Mouse (Mus musculus) G1E (cell line): ENCODE measurements around the gene Lmtk3. TPM values are rescaled to one million over a fixed set of nuclear protein-coding genes. Genes with fewer than 3 reads are reported as not detected.

Experiments used
- ATAC-seq: 2 replicates; pipeline ENCODE4 v1.8.0; 2016; ENCODE audit warnings: mild to moderate bottlenecking; ENCODE audit not compliant: insufficient number of reproducible peaks, poor library complexity, low FRiP score, severe bottlenecking; ENCODE audit errors: extremely low read depth
- DNase-seq: peaks from one replicate; pipeline ENCODE4 v3.0.0; 2012; ENCODE audit warnings: low spot score
- H3K27me3 ChIP-seq: 2 replicates; pipeline ENCODE4 v1.6.1; 2012; ENCODE audit warnings: mild to moderate bottlenecking, low read length, inconsistent platforms; ENCODE audit not compliant: insufficient read depth
- H3K36me3 ChIP-seq: replicated peaks from 2 replicates; pipeline ENCODE3; 2012; ENCODE audit warnings: mild to moderate bottlenecking, inconsistent platforms
- H3K4me1 ChIP-seq: 2 replicates; pipeline ENCODE4 v1.6.1; 2012; ENCODE audit warnings: low read depth, low read length, inconsistent platforms, mixed read lengths; ENCODE audit not compliant: insufficient read depth
- H3K4me3 ChIP-seq: 2 replicates; pipeline ENCODE4 v1.5.1; 2012; ENCODE audit warnings: low read depth, mild to moderate bottlenecking, inconsistent platforms, low read length, moderate library complexity, mixed read lengths
- H3K9me3 ChIP-seq: replicated peaks from 2 replicates; pipeline ENCODE4 v1.6.1; 2012; ENCODE audit warnings: inconsistent platforms
- CTCF ChIP-seq: IDR thresholded peaks from 2 replicates; pipeline ENCODE4 v1.5.1; 2012; ENCODE audit warnings: low read depth, low read length, inconsistent platforms, mixed read lengths
- GATA1 ChIP-seq: IDR thresholded peaks from 2 replicates; pipeline ENCODE4 v1.6.1; 2012; ENCODE audit warnings: borderline replicate concordance, low read length, inconsistent platforms, mixed read lengths
- GATA2 ChIP-seq: IDR thresholded peaks from 2 replicates; pipeline ENCODE4 v1.6.1; 2012; ENCODE audit warnings: low read depth, low read length, inconsistent platforms, borderline replicate concordance
- POLR2AphosphoS5 ChIP-seq: IDR thresholded peaks from 2 replicates; pipeline ENCODE4 v1.6.1; 2012; ENCODE audit warnings: low read depth, low read length, inconsistent platforms; ENCODE audit not compliant: insufficient replicate concordance
- TAL1 ChIP-seq: conservative IDR thresholded peaks from 2 replicates; pipeline ENCODE4 v1.6.1; 2012; ENCODE audit warnings: low read depth, low read length, inconsistent platforms, mixed read lengths
- polyA plus RNA-seq: library from polyadenylated mRNA; stranded (reverse); fragments of >175 nt; gene quantifications from 2 replicates; pipeline ENCODE4 v1.2.3, GENCODE M21; 2012
- total RNA-seq, 2 experiments: library from RNA; stranded (forward) in 1 of 2; stranded (reverse) in 1 of 2; fragments of 200-1000 nt in 1 of 2; fragments of >200 nt in 1 of 2; fragmentation: Nextera tagmentation in 1 of 2; gene quantifications; 2 replicates each; pipeline ENCODE4 v1.2.3; 2014 to 2017

Gene Lmtk3
- total and polyA plus RNA-seq, 3 experiments, result 0.03 to 1.1 TPM; not detected in 1

DNA sequence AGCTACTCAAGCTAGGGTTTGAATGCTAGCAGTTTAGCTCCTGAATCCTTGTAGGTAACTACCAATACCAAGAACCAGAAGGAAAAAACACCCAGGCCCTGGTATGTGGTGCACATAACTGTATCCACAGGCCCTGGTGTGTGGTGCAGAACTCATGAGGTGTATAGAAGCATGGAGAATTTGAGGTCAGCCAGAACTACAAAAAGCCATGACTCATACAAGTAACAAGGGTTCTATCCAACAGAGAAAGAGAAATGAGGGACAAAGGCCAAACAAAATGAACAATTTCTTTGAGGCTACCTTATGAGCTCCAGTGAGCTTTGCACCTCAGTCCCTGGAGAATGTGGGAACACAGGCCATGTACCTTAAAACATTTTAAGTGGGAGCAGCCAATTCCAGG is 37.4 kb downstream of the Lmtk3 start:
- Histone ChIP-seq H3K4me1 (peaks cover 22% of the 10 kb centered on the region), H3K27me3 (no peaks in the 10 kb centered on the region; the same call in 1 of the 2 replicates), H3K4me3 (no peak overlapping the region), H3K36me3 (peaks cover 76% of the 10 kb centered on the region), H3K9me3 (no peaks in the 10 kb centered on the region)
- DNase-seq (no peak), ATAC-seq (no peak)
- TF ChIP-seq CTCF (no peak), POLR2AphosphoS5 (no peak), TAL1 (no peak), GATA1 (no peak)

DNA sequence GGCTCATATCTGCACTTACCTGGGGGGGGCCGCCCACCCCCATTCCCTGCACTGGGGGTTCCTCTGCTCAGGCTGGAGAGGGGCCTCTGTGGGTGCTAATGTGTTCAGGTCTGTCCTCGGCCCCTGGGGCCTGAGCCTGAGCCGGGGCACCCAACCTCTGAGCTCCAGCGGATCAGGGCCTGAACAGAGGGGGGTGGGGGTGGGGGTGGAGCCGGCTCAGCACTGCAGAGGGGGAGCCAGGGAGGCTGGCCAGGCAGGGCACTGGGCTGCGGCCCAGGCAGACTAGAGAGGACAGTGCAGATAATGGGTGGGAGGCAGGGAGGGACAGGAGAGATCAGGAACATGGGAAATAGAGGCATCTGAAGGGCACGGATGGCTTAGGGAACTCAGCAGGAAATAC is 41.1 kb downstream of the Lmtk3 start, which contains the start of gene Kcnj14:
Kcnj14 (minus strand) TSS at position 185 of the 400 bp plus-strand sequence.
- H3K27me3 ChIP-seq, result no peaks in the 10 kb centered on the region; the same call in 1 of the 2 replicates
- H3K9me3 ChIP-seq, result no peaks in the 10 kb centered on the region
- H3K4me3 ChIP-seq, result no peak within 1 kb of the TSS; the same call in 1 of the 2 replicates
- DNase-seq, result no peak
- ATAC-seq, result no peak
- peaks cover 96% of the 10 kb centered on the region for H3K36me3 ChIP-seq
- no peak for TF ChIP-seq POLR2AphosphoS5
- H3K4me1 ChIP-seq, result peaks cover 51% of the 10 kb centered on the region

DNA sequence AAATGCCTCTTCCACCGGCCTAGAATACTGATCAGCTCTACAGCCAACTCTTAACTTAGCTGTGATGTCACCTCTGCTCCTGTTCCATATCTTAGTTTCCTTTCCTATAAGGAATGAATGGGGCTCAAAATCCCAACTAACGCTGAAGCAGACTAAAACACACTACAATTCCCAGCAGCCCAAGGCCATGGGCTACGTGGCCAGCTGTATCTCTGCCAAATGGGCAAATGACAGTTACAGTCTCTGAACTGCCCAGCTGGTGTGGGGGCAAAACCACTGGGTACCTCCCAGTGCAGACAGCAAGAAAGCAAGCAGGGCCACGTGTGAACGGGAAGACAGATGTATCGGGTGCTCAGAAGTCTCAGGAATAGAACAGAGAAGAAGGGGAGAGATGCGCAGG is 43.1 kb downstream of the Lmtk3 start:
- DNase-seq (no peak), ATAC-seq (no peak)
- Histone ChIP-seq H3K4me1 (peaks cover 66% of the 10 kb centered on the region), H3K9me3 (no peaks in the 10 kb centered on the region), H3K4me3 (no peak overlapping the region), H3K27me3 (no peaks in the 10 kb centered on the region; the same call in 1 of the 2 replicates), H3K36me3 (peaks cover 83% of the 10 kb centered on the region)
- TF ChIP-seq POLR2AphosphoS5 (no peak), TAL1 (no peak), GATA1 (no peak), CTCF (no peak), GATA2 (no peak)

DNA sequence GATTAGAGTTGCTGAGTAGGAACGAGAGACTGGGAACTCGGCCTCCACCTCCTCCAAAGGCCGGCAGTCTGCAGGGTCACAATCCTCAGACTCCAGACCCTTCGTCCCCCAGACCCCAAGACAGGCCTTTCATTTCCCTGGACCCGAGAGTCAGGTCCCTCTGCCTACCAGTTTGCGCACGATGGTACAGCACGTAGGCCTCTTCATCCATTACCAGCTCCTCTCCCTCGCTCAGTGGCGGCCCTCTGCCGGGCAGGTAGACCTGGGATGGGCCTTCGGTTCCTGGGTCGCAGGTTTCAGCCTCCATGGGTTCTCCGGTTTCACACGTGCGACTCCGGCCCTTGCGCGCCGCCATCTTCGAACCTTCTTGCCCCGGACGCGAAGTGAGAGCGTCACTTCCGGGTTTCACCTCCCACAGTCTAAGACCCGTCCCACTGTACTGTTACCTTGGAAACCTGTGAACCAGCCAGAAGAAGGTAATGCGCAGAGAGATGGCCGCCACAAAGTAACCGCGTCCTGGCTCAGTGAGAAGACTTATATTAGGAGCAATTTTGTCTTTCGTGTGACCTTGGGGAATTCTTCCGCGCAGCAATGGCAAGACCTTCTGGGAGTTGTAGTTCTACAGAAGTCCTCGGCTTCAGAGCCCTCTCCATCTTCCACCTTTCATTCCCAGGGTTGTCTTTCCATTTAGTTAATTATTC is 47.0 kb downstream of the Lmtk3 start, which contains the start of gene Grwd1:
Grwd1 (minus strand) TSS at position 518 of the 701 bp plus-strand sequence.
- TF ChIP-seq TAL1, result no peak
- no peak for TF ChIP-seq GATA2
- TF ChIP-seq GATA1, result no peak
- no peak for TF ChIP-seq CTCF
- TF ChIP-seq POLR2AphosphoS5, result no peak
- peaks cover 51% of the 10 kb centered on the region for H3K4me1 ChIP-seq
- ATAC-seq, result peak; percentile 80
- H3K4me3 ChIP-seq, result peak within 1 kb of the TSS; percentile 86
- H3K36me3 ChIP-seq, result peaks cover 45% of the 10 kb centered on the region
- peak; percentile 94 for DNase-seq
- H3K9me3 ChIP-seq, result peaks cover 27% of the 10 kb centered on the region
- H3K27me3 ChIP-seq, result peaks cover 2% of the 10 kb centered on the region; the same call in 1 of the 2 replicates

DNA sequence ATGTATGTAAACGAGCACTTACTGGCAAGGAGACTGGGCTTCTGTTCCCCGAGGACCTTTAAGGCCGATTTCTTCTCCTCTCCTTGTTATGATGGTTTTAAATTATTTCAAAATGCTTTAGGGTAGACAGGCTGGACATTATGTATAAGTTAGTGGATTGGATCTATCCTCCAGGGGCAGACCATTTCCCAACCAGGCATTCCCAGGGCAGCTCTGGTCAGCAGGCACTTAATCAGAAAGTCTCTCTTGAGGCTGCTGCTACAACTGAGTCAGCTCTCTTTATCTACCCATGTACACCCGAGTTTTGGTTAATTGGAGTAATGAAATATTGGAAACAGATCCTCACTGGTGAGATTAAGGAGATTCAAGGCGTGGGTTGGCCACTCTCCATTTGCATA is 47.6 kb downstream of the Lmtk3 start:
- ATAC-seq (no peak), DNase-seq (no peak)
- Histone ChIP-seq H3K36me3 (peaks cover 40% of the 10 kb centered on the region), H3K27me3 (peaks cover 2% of the 10 kb centered on the region; the same call in 1 of the 2 replicates), H3K9me3 (peaks cover 27% of the 10 kb centered on the region), H3K4me1 (peaks cover 47% of the 10 kb centered on the region), H3K4me3 (peak overlapping the region; percentile 86)
- TF ChIP-seq CTCF (no peak), GATA1 (no peak), TAL1 (no peak), GATA2 (no peak), POLR2AphosphoS5 (no peak)

DNA sequence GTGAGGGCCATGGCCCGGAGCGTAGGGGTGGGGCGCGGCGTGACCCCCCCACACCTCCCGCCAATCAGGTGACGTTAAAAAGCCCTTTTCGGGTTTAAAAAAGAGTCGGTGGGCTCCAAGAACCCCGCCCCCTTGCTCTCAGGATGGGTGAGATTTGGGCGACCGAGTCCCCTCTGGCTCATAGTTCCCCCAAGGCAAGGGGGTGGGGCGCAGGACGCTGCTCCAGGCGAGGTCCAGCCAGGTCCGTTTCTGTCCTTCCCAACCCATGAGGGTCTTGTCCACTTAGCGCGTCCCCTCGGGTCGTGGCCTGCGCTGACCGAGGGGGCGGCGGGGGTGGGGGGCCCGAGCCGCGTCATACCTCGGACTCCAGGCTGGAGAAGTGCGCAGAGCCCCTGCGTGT is 48.9 kb downstream of the Lmtk3 start:
- Histone ChIP-seq H3K36me3 (peaks cover 27% of the 10 kb centered on the region), H3K4me3 (no peak overlapping the region; the same call in 1 of the 2 replicates), H3K27me3 (peaks cover 2% of the 10 kb centered on the region; the same call in 1 of the 2 replicates), H3K9me3 (peaks cover 27% of the 10 kb centered on the region), H3K4me1 (peaks cover 36% of the 10 kb centered on the region)
- DNase-seq (no peak), ATAC-seq (no peak)
- TF ChIP-seq GATA1 (no peak), CTCF (no peak), GATA2 (no peak), TAL1 (no peak), POLR2AphosphoS5 (no peak)
